Mouse (Mus musculus) lung, embryonic 14.5 days (tissue): ENCODE data around the gene Csnka2ip. TPM values are rescaled to one million over a fixed set of nuclear protein-coding genes. Genes with fewer than 3 reads are reported as not detected.

ENCODE experiments used
- ATAC-seq: fragments of 200-750 bp; cut with Nextera tagmentation; 2 replicates; pipeline ENCODE4 v1.8.0; 2017; ENCODE audit warnings: mild to moderate bottlenecking, moderate TSS enrichment, moderate library complexity; ENCODE audit not compliant: insufficient read depth
- DNase-seq: peaks from one replicate; pipeline ENCODE4 v3.0.0-alpha.2; 2015
- H3K27ac ChIP-seq: fragments of 300-500 bp; sonication (generic); 2 replicates; pipeline ENCODE4 v1.5.1; 2014; ENCODE audit warnings: low read depth, mild to moderate bottlenecking, moderate library complexity
- H3K27me3 ChIP-seq: fragments of 300-500 bp; sonication (generic); 2 replicates; pipeline ENCODE4 v1.6.1; 2014; ENCODE audit warnings: low read length, control low read depth; ENCODE audit not compliant: insufficient read depth
- H3K36me3 ChIP-seq: fragments of 300-500 bp; sonication (generic); 2 replicates; pipeline ENCODE4 v1.6.1; 2014; ENCODE audit warnings: control low read depth; ENCODE audit not compliant: insufficient read depth
- H3K4me1 ChIP-seq: fragments of 300-500 bp; sonication (generic); 2 replicates; pipeline ENCODE4 v1.6.1; 2014; ENCODE audit warnings: antibody characterized with exemption, control low read depth; ENCODE audit not compliant: insufficient read depth
- H3K4me2 ChIP-seq: fragments of 300-500 bp; sonication (generic); 2 replicates; pipeline ENCODE4 v1.6.1; 2014; ENCODE audit warnings: mild to moderate bottlenecking
- H3K4me3 ChIP-seq: fragments of 300-500 bp; sonication (generic); 2 replicates; pipeline ENCODE4 v1.5.1; 2014; ENCODE audit warnings: low read depth, low read length
- H3K9ac ChIP-seq: fragments of 300-500 bp; sonication (generic); 2 replicates; pipeline ENCODE4 v1.6.1; 2014
- H3K9me3 ChIP-seq: fragments of 300-500 bp; sonication (generic); 2 replicates; pipeline ENCODE4 v1.6.1; 2016; ENCODE audit warnings: low read depth, low read length, control low read depth
- CTCF ChIP-seq: IDR thresholded peaks from 2 replicates; pipeline ENCODE4 v1.5.1; 2016; ENCODE audit warnings: antibody characterized with exemption, low read depth
- WGBS: fragments of 180-500 bp; shearing (Covaris S2); extraction: QIAGEN DNeasy Blood & Tissue Kit; methylation state at CpG from one replicate; pipeline ENCODE4 v1.1.7; 2014; 5-methylcytosine and 5-hydroxymethylcytosine counted together
- polyA plus RNA-seq: library from polyadenylated mRNA; unstranded; fragments of >200 nt; fragmentation: Nextera tagmentation; extraction: Ambion mirVana; gene quantifications from 2 replicates; pipeline ENCODE4 v1.2.1, GENCODE M21; 2014

Gene Csnka2ip
- polyA plus RNA-seq, 1 experiment from 2014 or later = not detected

- TF ChIP-seq CTCF = no peak
- Histone ChIP-seq H3K36me3 (no peaks in the 10 kb centered on the region), H3K9me3 (no peaks in the 10 kb centered on the region), H3K4me2 (no peak overlapping the region), H3K4me3 (no peak overlapping the region), H3K4me1 (no peaks in the 10 kb centered on the region), H3K27me3 (no peaks in the 10 kb centered on the region), H3K9ac (no peak overlapping the region), H3K27ac (no peak overlapping the region)
- DNase-seq (no peak), ATAC-seq (no peak)
- 75% methylated on average over 2 of the region's 2 CpGs for WGBS
Observed at GRCm38 (mm10) chr16:64526883-64527282, 75.3 kb downstream of the Csnka2ip start.

GRCm38 (mm10) chr16:64524051-64524645 lies 78.1 kb downstream of the Csnka2ip start:
- TF ChIP-seq CTCF = no peak
- ATAC-seq (no peak), DNase-seq (no peak)
- H3K4me3 ChIP-seq = no peak overlapping the region
- no peak overlapping the region for H3K9ac ChIP-seq
- H3K9me3 ChIP-seq = no peaks in the 10 kb centered on the region
- WGBS = 64% methylated on average over 5 of the region's 5 CpGs
- no peak overlapping the region for H3K4me2 ChIP-seq
- no peaks in the 10 kb centered on the region for H3K4me1 ChIP-seq
- H3K27ac ChIP-seq = no peak overlapping the region
- no peaks in the 10 kb centered on the region for H3K27me3 ChIP-seq
- H3K36me3 ChIP-seq = no peaks in the 10 kb centered on the region

- Histone ChIP-seq H3K27me3 (no peaks in the 10 kb centered on the region), H3K36me3 (no peaks in the 10 kb centered on the region), H3K4me1 (no peaks in the 10 kb centered on the region), H3K9ac (no peak overlapping the region), H3K4me3 (no peak overlapping the region), H3K27ac (no peak overlapping the region), H3K4me2 (no peak overlapping the region), H3K9me3 (no peaks in the 10 kb centered on the region)
- ATAC-seq = no peak
- WGBS = 82% methylated on average over 2 of the region's 2 CpGs
- no peak for TF ChIP-seq CTCF
- DNase-seq = no peak
Observed at GRCm38 (mm10) chr16:64513423-64513822, 88.8 kb downstream of the Csnka2ip start.

Other genes starting within 250 kb of the Csnka2ip start
- gene 4930453N24Rik, start 168.8 kb upstream of the Csnka2ip start, polyA plus RNA-seq = 28.8 and 31.5 TPM in 2 replicates
- 7.5 and 8.0 TPM in 2 replicates for gene Zfp654, start 249.2 kb upstream of the Csnka2ip start, polyA plus RNA-seq
- gene Cggbp1, start 249.6 kb upstream of the Csnka2ip start, polyA plus RNA-seq = 114 TPM in 2 replicates